Mouse (Mus musculus) spleen, adult 2 months (tissue): ENCODE measurements at regions not wholly inside any gene's neighbourhood (a gene's known extent, or its start where the extent isn't known, plus 50 kb on each side); places are given as distances from the start of the nearest gene placed in this dataset.

Experiments used
- DNase-seq, 2 experiments: peaks; one replicate each; pipeline versions ENCODE4 v3.0.0 to v3.0.0-alpha.2; 2012 to 2021; ENCODE audit warnings: low spot score in 2 of 2, low read depth in 1 of 2
- H3K27ac ChIP-seq: fragments of 200-500 bp; 2 replicates; pipeline ENCODE4 v1.5.1; 2012; ENCODE audit warnings: low read length, inconsistent platforms; ENCODE audit not compliant: insufficient read depth
- H3K27me3 ChIP-seq: fragments of 200-500 bp; 2 replicates; pipeline ENCODE4 v1.6.1; 2012; ENCODE audit warnings: mild to moderate bottlenecking, moderate library complexity, low read length, inconsistent platforms; ENCODE audit not compliant: control insufficient read depth, insufficient read depth
- H3K36me3 ChIP-seq: fragments of 200-500 bp; 2 replicates; pipeline ENCODE4 v1.6.1; 2012; ENCODE audit warnings: mild to moderate bottlenecking, low read length, inconsistent platforms; ENCODE audit not compliant: control insufficient read depth, insufficient read depth
- H3K4me1 ChIP-seq: fragments of 200-500 bp; 2 replicates; pipeline ENCODE4 v1.6.1; 2011; ENCODE audit warnings: inconsistent platforms; ENCODE audit not compliant: control insufficient read depth, insufficient read depth, insufficient read length
- H3K4me3 ChIP-seq: fragments of 200-500 bp; 2 replicates; pipeline ENCODE4 v1.5.1; 2011; ENCODE audit warnings: mild to moderate bottlenecking, inconsistent platforms; ENCODE audit not compliant: insufficient read depth, insufficient read length; ENCODE audit errors: extremely low read depth
- CTCF ChIP-seq: fragments of 200-500 bp; IDR thresholded peaks from 2 replicates; pipeline ENCODE4 v1.5.1; 2011; ENCODE audit warnings: mild to moderate bottlenecking, inconsistent platforms; ENCODE audit not compliant: insufficient read depth, insufficient read length, insufficient replicate concordance; ENCODE audit errors: extremely low read depth
- POLR2A ChIP-seq: fragments of 200-500 bp; IDR thresholded peaks from 2 replicates; pipeline ENCODE4 v1.6.1; 2011; ENCODE audit warnings: low read depth, low read length, inconsistent platforms
- WGBS: fragments of 180-500 bp; shearing (Covaris S2); methylation state at CpG from one replicate; pipeline ENCODE4 v1.1.7; 2018; 5-methylcytosine and 5-hydroxymethylcytosine counted together

- no peak overlapping the region for H3K27ac ChIP-seq
- 83% methylated on average over 4 of the region's 4 CpGs for WGBS
- no peaks in the 10 kb centered on the region for H3K27me3 ChIP-seq
- H3K4me1 ChIP-seq, result no peaks in the 10 kb centered on the region
- DNase-seq, result no peak
- no peaks in the 10 kb centered on the region for H3K36me3 ChIP-seq
- TF ChIP-seq POLR2A (no peak), CTCF (no peak)
- no peak overlapping the region for H3K4me3 ChIP-seq
These were observed 367.5 kb downstream of the Rps24 start for GRCm38 (mm10) chr14:24854459-24854858.

GRCm38 (mm10) chr14:24862171-24862570, 375.2 kb downstream of the Rps24 start:
- WGBS, result 86% methylated on average over 8 of the region's 8 CpGs
- Histone ChIP-seq H3K27ac (no peak overlapping the region), H3K27me3 (no peaks in the 10 kb centered on the region), H3K4me3 (no peak overlapping the region), H3K36me3 (no peaks in the 10 kb centered on the region), H3K4me1 (no peaks in the 10 kb centered on the region)
- TF ChIP-seq POLR2A (no peak), CTCF (no peak)
- no peak for DNase-seq

- WGBS, result 83% methylated on average over 7 of the region's 7 CpGs
- Histone ChIP-seq H3K27ac (no peak overlapping the region), H3K36me3 (no peaks in the 10 kb centered on the region), H3K27me3 (no peaks in the 10 kb centered on the region), H3K4me1 (no peaks in the 10 kb centered on the region), H3K4me3 (no peak overlapping the region)
- TF ChIP-seq CTCF, result no peak
- TF ChIP-seq POLR2A, result no peak
- DNase-seq, result no peak
These were observed 375.7 kb downstream of the Rps24 start for GRCm38 (mm10) chr14:24862661-24863060.

GRCm38 (mm10) chr14:24863116-24863515, 376.2 kb downstream of the Rps24 start:
- Histone ChIP-seq H3K4me1 (no peaks in the 10 kb centered on the region), H3K4me3 (no peak overlapping the region), H3K27ac (no peak overlapping the region), H3K27me3 (no peaks in the 10 kb centered on the region), H3K36me3 (no peaks in the 10 kb centered on the region)
- 85% methylated on average over 8 of the region's 8 CpGs for WGBS
- no peak for DNase-seq
- TF ChIP-seq CTCF (no peak), POLR2A (no peak)

- DNase-seq, result no peak
- WGBS, result 81% methylated on average over 6 of the region's 6 CpGs
- TF ChIP-seq POLR2A (no peak), CTCF (no peak)
- H3K27me3 ChIP-seq, result no peaks in the 10 kb centered on the region
- H3K36me3 ChIP-seq, result no peaks in the 10 kb centered on the region
- H3K27ac ChIP-seq, result no peak overlapping the region
- no peaks in the 10 kb centered on the region for H3K4me1 ChIP-seq
- H3K4me3 ChIP-seq, result no peak overlapping the region
These were observed 378.8 kb downstream of the Rps24 start for GRCm38 (mm10) chr14:24865579-24866230.

GRCm38 (mm10) chr14:24867816-24868215, 380.9 kb downstream of the Rps24 start:
- Histone ChIP-seq H3K36me3 (no peaks in the 10 kb centered on the region), H3K4me1 (no peaks in the 10 kb centered on the region), H3K4me3 (no peak overlapping the region), H3K27ac (no peak overlapping the region), H3K27me3 (no peaks in the 10 kb centered on the region)
- WGBS, result 67% methylated on average over 6 of the region's 6 CpGs
- TF ChIP-seq POLR2A (no peak), CTCF (no peak)
- no peak for DNase-seq

GRCm38 (mm10) chr14:24868756-24869155, 381.8 kb downstream of the Rps24 start:
- Histone ChIP-seq H3K27ac (no peak overlapping the region), H3K4me3 (no peak overlapping the region), H3K36me3 (no peaks in the 10 kb centered on the region), H3K4me1 (no peaks in the 10 kb centered on the region), H3K27me3 (no peaks in the 10 kb centered on the region)
- 85% methylated on average over 6 of the region's 6 CpGs for WGBS
- DNase-seq, result no peak
- TF ChIP-seq CTCF (no peak), POLR2A (no peak)
